Mouse (Mus musculus) layer of hippocampus, postnatal 14 days (tissue): ENCODE data around the gene Il3. TPM values are rescaled to one million over a fixed set of nuclear protein-coding genes. Genes with fewer than 3 reads are reported as not detected.
"Not testable (repeated sequence)": the region's sequence is repeated elsewhere in the genome, so short reads cannot be mapped to it uniquely, and the experiment has no call there.

Source experiments
- DNase-seq, 2 experiments: peaks; one replicate each; pipeline ENCODE4 v3.0.0; 2021 to 2022; ENCODE audit warnings: low spot score in 2 of 2, mixed read lengths in 1 of 2
- long read RNA-seq, 2 experiments: library from polyadenylated mRNA; stranded (forward); transcript quantifications; one replicate each; pipeline ENCODE4 v2.0.0; 2021
- total RNA-seq, 2 experiments: library from RNA; stranded (reverse); gene quantifications; 2 replicates each; pipeline ENCODE4 v1.2.3; 2021

Gene Il3
- total RNA-seq = not detected
- long read RNA-seq, experiment 1 = 0 reads
- long read RNA-seq, experiment 2 = 0 reads

DNA sequence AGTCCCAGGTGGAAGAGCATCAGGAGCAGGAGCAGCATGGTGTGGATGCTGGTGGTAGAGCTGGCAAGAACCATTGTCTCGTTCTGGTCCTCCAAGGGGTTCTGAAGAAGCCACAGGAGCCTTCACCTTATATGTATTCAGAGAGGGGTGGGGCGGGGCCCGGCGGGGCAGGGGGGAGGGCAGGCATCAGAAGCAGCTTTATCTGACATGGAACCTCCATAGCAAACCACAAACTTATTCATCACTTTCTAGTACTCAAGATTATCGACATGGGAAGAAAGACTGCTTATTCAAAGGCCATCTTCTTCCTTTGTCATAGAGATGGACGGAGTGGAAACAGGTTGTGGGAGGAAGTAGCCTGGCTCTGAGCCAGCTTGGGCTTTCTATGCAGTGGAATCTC, at the start of gene Il3:
TSS of gene Il3 (minus strand) at position 101 of the 400 bp plus-strand sequence.
- no peak for DNase-seq

DNA sequence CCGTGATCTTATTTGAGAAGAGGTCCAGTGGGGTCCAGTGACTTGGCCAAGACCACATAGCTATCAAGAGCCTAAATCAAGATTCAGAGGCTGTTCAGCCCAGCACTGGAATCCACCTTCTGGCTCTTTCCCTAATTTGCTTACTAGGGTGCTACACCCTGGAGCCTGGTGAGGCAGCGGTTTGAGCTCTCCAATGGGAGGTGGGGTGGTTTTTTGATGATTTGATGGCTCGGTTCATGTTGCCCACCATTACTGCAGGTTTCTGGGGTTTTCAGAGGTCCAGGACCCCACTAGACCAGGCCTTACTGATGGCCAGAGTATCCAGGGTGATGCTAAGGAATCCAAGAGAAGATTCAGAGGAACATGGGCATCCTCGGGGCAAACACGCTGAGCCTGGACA, 48.3 kb upstream of the Il3 start:
- DNase-seq = no peak

- DNase-seq = peak in 1 of 2 experiments; percentile 53
Measured at GRCm38 (mm10) chr11:54314740-54315139, 47.7 kb upstream of the Il3 start.

DNA sequence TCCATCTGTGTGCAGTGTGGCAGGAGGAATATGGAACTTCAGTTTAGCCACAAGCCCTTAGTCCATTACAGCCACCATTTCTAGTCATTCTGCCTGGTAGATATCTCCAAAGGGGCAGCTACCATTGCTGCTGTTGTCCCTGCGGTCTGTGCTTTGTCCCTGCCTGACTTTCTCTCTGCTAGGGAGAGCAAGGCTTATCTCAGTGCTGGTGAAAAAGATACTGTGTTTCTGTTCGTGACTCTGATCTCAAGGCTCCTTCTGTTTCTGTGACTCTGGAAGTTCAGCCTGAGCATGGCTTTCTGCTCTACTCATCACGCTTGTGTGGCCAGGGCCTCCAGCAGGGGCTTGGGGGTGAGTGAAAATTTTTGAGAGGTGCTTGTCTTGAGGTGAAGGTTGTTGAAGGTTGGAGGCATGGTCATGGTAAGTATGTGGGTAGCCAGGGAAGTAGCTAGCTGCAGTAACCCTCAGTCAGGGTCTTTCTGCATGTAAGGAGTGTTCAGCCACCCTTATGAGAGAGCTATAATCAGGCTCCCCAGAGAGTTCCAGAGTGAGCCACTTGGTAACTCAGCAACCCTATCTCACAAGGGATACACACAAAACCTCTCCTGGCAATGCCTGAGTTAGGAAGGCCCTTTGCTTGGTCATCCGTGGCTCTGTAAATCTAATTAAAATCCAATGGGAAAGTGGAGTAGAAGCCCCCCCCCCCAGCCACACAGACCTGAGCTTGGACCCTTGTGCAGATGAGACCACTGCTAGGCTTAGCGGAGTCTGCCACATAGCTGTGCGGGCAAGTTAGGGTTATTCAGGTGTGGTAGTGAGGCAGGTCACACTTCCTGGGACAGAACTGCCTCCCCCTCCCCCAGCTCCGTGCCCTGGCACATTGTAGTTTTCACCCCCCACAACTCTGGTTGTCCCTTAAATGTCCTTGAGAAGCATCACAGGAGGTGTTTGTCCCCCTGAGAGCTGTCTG, 46.6 kb upstream of the Il3 start:
- DNase-seq = no peak

GRCm38 (mm10) chr11:54312603-54313002, 45.5 kb upstream of the Il3 start:
- no peak for DNase-seq

DNA sequence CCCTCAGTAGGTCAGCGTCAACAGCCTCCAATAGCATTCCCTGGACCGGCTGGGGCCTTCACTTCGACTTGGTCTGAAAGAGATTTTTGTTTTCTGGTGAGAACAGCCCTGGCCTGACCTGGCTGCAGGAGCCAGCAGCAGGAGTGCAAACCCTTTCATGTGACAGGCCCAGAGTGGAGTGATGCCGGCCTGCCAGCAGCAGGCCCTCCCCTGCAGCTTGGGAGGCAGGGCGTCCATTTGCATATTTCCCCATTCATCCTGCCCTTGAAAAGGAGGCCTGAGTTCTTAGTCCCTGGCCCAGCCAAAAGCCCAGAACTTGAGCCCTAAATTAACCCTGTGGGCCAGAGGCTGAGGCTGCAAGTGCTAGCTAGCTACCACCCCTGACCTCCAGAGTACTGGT, 44.9 kb upstream of the Il3 start:
- DNase-seq = peak in 1 of 2 experiments; percentile 75

DNA sequence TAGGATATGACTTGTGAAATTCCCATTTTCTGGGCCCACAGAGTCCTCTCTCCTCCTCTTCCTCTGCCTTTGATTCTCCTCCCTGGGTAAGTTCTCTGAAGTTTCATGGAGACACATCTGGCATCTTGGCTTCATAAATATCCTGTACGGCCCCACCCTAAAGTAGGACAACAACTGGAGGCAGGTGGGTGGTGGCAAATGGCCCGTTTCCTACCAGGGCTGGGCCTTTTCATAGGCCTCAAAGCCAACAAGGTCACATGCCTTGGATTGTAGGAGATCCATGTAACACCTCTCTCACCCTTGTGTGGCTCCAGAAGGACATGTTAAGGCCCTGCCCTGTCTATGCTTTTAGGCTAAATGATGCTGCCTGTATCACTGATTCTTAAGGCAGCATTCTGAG, 43.5 kb upstream of the Il3 start:
- no peak for DNase-seq

DNA sequence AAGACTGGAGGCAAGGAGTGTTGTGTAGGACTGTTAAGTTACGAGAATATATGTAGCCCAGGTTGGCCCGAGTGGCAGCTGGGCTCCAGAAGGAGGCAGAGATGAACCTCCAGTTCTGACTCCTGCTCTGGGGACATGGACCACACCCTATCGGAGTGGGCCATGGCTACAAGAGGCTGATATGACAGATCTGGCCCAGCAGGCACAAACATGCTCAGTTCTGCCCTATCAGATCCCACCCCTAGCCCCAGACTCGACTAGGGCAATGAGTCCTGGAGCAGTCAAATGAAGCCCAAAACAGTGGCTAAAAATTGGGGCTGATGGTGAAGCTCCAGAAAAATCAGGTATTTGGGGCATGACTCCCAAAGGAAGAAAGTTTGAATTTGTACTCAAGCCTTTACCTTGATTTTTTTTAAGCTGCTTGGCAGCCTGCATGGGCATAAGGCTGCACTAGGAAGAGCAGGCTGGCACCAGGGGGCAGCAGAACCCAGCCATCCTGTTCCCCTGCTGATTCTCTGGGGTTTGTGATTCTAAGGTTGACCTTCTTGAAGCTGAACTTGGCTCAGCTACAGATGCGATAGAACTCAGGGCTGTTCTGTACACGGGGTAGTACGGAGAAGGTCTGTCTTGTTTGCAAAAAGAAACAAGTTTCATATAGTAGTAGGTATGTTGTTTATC, 40.2 kb upstream of the Il3 start:
- peak; percentile 61 to 65 for DNase-seq

GRCm38 (mm10) chr11:54305331-54305730, 38.3 kb upstream of the Il3 start:
- no peak for DNase-seq

DNA sequence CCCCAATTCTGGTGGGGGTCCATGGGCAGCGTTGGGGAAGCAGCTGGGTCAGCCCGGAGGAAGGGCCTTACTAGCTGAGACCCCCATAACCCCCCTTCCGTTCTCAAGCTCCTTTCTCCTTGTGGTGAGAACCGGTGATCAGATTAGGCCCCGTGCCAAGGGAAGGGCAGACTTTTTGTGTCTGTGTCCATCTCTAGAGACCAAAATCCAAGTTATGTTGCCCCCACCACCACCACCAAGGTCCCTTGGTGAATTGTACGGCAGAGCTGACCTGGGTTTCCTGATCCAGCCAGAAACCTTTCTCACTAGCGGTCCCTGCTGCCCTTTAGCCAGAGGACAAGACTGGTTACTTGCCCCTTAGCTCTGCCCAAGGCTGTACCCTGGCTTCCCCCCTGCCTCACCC, 37.4 kb upstream of the Il3 start:
- DNase-seq = no peak

DNA sequence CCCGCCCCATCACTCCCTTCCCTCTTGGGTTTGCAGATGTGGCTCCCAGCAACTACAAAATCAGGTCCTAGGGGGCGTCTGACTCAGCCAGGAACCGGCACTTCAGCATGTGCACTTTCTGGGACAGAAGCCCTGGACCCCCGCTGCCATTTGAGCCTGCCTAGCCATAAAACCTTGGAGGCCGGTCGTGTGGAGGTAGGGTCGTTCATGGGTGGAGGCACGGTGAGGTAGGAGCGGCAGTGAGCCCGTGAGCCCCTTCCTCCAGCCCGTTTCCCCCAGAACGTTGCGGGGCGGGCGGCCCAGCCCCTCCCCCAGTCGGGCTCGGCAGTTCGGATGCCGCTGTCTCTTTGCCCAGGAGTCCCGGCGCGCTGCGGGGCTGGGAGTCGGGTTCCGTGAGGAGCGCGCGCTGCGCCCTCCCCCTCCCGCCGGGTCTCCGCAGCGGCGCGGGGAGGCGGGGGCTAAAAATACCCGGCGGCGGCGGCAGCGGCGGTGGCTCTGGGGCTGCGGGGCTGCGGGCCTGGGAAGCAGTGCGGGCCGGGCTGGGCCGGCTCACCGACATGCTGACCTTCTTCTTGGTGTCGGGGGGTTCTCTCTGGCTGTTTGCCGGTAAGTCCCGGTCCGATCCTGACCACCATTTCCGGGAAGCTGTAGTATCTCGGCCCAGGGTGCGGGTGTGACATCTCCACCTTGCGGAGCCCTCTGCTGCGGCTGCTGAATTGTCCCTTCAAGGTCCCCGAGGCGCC, 36.8 kb upstream of the Il3 start, which contains the start of gene Acsl6:
TSS of gene Acsl6 (plus strand) at position 71 of the 743 bp plus-strand sequence.
- DNase-seq = peak in 1 of 2 experiments; percentile 53

DNA sequence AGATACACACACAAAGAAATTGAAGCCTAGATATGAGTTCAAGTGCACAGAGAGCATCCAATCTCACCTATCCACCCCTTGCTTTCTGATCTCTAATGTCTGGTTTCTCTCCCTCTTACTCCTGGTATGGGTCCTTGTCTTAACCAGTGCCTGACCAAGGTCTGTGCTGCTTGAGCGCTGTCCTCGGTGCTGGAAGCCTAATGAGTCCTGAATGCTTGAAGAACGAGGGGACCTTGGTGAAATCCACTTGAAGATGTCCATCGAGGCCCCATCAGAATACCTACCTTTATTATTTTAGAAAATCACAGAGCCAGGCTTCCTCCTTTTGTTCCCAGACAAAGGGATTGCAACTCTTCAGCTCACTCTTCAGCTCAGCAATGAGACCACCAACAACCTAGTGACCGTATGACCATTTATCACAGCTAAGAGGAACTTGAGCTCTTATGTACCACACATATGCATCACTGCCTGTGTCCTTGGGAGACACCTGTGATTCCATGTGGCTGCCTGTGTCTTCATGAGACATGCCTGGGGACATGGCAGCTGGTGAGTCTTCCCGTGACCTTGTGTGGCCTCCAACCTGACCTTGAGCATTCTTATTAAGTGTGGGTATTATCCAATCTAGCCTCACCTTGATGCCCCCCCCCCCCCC, 36.1 kb upstream of the Il3 start:
- DNase-seq = no peak

GRCm38 (mm10) chr11:54302606-54303005, 35.5 kb upstream of the Il3 start:
- no peak for DNase-seq

DNA sequence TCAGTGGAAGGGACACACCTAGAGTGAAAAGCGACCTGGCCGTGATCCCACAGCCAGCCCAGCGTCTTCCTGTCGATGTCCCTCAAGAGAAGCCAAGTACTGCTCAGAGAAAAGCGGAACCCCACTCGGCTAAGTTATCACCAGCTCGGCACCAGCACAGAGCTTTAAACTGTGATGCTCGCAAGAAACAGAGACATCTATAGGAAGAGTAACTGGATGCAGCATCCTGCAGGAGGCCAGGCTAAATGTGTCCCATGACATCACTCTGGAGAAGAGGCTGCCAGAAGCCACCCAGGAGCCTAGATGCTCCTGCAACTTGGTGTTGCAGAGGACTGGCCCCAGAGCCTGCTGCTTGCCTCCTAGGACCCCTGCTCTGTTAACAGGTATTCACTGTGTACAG, 34.9 kb upstream of the Il3 start:
- no peak for DNase-seq

- no peak for DNase-seq
Measured at GRCm38 (mm10) chr11:54298777-54299176, 31.7 kb upstream of the Il3 start.

DNA sequence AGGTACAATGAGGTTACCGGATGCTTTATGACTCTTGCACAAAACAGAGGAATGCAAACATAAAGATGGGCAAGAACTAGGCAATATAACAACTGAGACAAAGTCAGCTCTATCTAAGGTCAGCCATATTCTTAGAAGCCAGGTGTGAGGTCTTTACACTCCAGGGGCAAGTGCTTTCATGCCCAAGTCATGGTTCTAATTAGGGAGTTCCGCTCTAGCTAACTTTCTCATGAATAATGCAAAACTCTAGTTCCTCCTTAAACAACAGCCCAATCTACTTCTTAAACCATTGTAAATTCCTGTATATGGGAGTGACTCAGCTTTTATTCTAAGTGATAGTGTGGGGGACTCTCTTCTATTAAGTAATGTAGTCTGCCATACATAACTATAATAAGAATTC, 30.4 kb upstream of the Il3 start:
- DNase-seq = not testable (repeated sequence)

DNA sequence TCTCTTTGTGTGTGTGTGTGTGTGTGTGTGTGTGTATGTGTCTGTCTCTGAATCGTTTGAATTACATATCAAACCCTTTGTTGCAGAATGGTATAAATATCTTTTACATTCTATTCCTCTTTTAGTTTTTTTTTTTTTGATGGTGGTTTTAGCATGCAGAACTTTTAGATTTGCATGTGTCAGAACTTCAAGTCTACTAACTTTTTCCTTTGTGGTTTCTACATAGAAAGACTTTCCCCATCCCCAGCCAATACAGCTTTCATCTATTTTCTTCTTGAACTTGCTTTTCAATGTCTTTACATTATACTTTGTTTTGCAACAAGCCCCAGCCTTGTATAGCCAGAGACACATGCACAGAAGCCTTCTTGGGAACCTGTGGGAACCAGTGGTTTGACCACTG, 29.7 kb upstream of the Il3 start:
- no peak for DNase-seq

GRCm38 (mm10) chr11:54295971-54296370, 28.9 kb upstream of the Il3 start:
- DNase-seq = no peak

GRCm38 (mm10) chr11:54293980-54294807, 27.1 kb upstream of the Il3 start:
- no peak for DNase-seq

- DNase-seq = no peak
Measured at GRCm38 (mm10) chr11:54292163-54292562, 25.1 kb upstream of the Il3 start.
